In genomic region chr2:110131573-110131972, GRCm38 (mm10) we compare ENCODE assay signal across 24 mouse cellular contexts.
A peak's percentile ranks its signal among the peaks of the same experiment; 100 is the strongest.
DNase-seq lines count a peak whose midpoint lies in the region; ATAC-seq and TF ChIP-seq lines count a peak whose summit lies in the region.
"Had no signal": no experiment of that assay in that cellular context is flagged by ENCODE, and none has a peak within 500 bp of the region (broad histone marks: within the 10 kb centered on the region; RNA-seq: fewer than 3 reads in every experiment).

No protein-coding gene starts in this region.

- peaks cover 35% of the 10 kb centered on the region for H3K4me1 ChIP-seq in limb, embryonic 12.5 days (replicated peaks)
- peaks cover 17% of the 10 kb centered on the region for H3K4me1 ChIP-seq in limb, embryonic 10.5 days
- peaks cover 3% of the 10 kb centered on the region; the same call in 1 of the 2 replicates for H3K4me1 ChIP-seq in intestine, embryonic 16.5 days (ENCODE audit: control insufficient read depth, insufficient read depth, low read length)
- H3K4me1 ChIP-seq in small intestine, adult 2 months (ENCODE audit: control insufficient read depth, insufficient read depth, insufficient read length, low read length): peaks cover 12% of the 10 kb centered on the region; the same call in 1 of the 2 replicates
- H3K4me1 ChIP-seq: embryonic facial prominence, embryonic 12.5 days; forebrain, embryonic 15.5 days; heart, embryonic 12.5 days; heart, embryonic 15.5 days; hindbrain, embryonic 10.5 days; hindbrain, embryonic 13.5 days had no signal

- ATAC-seq in limb, embryonic 12.5 days (ENCODE audit: insufficient number of reproducible peaks, insufficient read depth, low FRiP score, low TSS enrichment, low read depth): no peak
- peak; percentile 94 for ATAC-seq in intestine, embryonic 16.5 days
- no peak for ATAC-seq in megakaryocyte progenitor cell, adult 5-6 weeks (replicated peaks; ENCODE audit: poor library complexity)
- ATAC-seq: CD4-positive, CD25-positive, alpha-beta regulatory T cell, adult 4 months; forebrain, embryonic 15.5 days had no signal

- no peak for TF ChIP-seq CTCF in small intestine, adult 2 months (IDR thresholded peaks at IDR 0.05; ENCODE audit: extremely low read depth, insufficient read length, insufficient replicate concordance, low read depth, low read length)

- WGBS in limb, embryonic 12.5 days: 23% methylated on average over 2 of the region's 2 CpGs
- 16% methylated on average over 2 of the region's 2 CpGs for WGBS in limb, embryonic 10.5 days
- 15% methylated on average over 2 of the region's 2 CpGs for WGBS in intestine, embryonic 16.5 days
- 13% methylated on average over 2 of the region's 2 CpGs for WGBS in small intestine, adult 2 months

- no peaks in the 10 kb centered on the region for H3K36me3 ChIP-seq in limb, embryonic 12.5 days
- no peaks in the 10 kb centered on the region for H3K36me3 ChIP-seq in limb, embryonic 10.5 days
- no peaks in the 10 kb centered on the region for H3K36me3 ChIP-seq in intestine, embryonic 16.5 days (ENCODE audit: control insufficient read depth, insufficient read depth, low read length)
- H3K36me3 ChIP-seq in small intestine, adult 2 months (ENCODE audit: control insufficient read depth, insufficient read depth, low read length): no peaks in the 10 kb centered on the region
- H3K36me3 ChIP-seq: embryonic facial prominence, embryonic 12.5 days; embryonic facial prominence, embryonic 15.5 days; forebrain, embryonic 15.5 days; heart, embryonic 12.5 days; heart, embryonic 15.5 days; hindbrain, embryonic 10.5 days; hindbrain, embryonic 13.5 days had no signal

- peak overlapping the region; percentile 51; the same call in 1 of the 2 replicates for H3K27ac ChIP-seq in limb, embryonic 12.5 days
- H3K27ac ChIP-seq in limb, embryonic 10.5 days: no peak overlapping the region
- H3K27ac ChIP-seq in intestine, embryonic 16.5 days (ENCODE audit: low read length): peak overlapping the region; percentile 24; the same call in 1 of the 2 replicates
- peak overlapping the region; percentile 80 for H3K27ac ChIP-seq in small intestine, adult 2 months (ENCODE audit: insufficient read depth, low read depth, low read length)
- H3K27ac ChIP-seq: embryonic facial prominence, embryonic 12.5 days; embryonic facial prominence, embryonic 15.5 days; forebrain, embryonic 15.5 days; heart, embryonic 15.5 days; hindbrain, embryonic 10.5 days; hindbrain, embryonic 13.5 days had no signal

- H3K4me2 ChIP-seq in limb, embryonic 12.5 days: no peak overlapping the region
- H3K4me2 ChIP-seq in intestine, embryonic 16.5 days (ENCODE audit: low read depth, low read length): no peak overlapping the region
- H3K4me2 ChIP-seq: embryonic facial prominence, embryonic 12.5 days; embryonic facial prominence, embryonic 15.5 days; forebrain, embryonic 15.5 days; heart, embryonic 12.5 days; heart, embryonic 15.5 days; hindbrain, embryonic 13.5 days had no signal

- no peak overlapping the region for H3K9ac ChIP-seq in limb, embryonic 12.5 days (replicated peaks)
- no peak overlapping the region for H3K9ac ChIP-seq in intestine, embryonic 16.5 days (ENCODE audit: low read depth, low read length)
- H3K9ac ChIP-seq: embryonic facial prominence, embryonic 12.5 days; embryonic facial prominence, embryonic 15.5 days; forebrain, embryonic 15.5 days; heart, embryonic 12.5 days; heart, embryonic 15.5 days; hindbrain, embryonic 13.5 days had no signal

- TF ChIP-seq POLR2A in small intestine, adult 2 months (IDR thresholded peaks at IDR 0.05; ENCODE audit: low read depth, low read length): no peak

- DNase-seq in limb, embryonic 10.5 days (ENCODE audit: low spot score): no peak
- DNase-seq in layer of hippocampus, postnatal 25 days (ENCODE audit: extremely low spot score in 1 of 2, low spot score in 1 of 2): no peak
- DNase-seq: adrenal gland, adult 2 months; adrenal gland, postnatal 14 days; cerebellum, adult 11 months; cerebellum, adult 2 months; cerebellum, adult 9-11 months; cerebellum, postnatal 25 days; gastrocnemius, postnatal 25 days; heart, adult 18-20 months; heart, postnatal 10 days; heart, postnatal 36 days had no signal

- H3K4me3 ChIP-seq in limb, embryonic 12.5 days (replicated peaks): no peak overlapping the region
- H3K4me3 ChIP-seq in limb, embryonic 10.5 days: no peak overlapping the region
- no peak overlapping the region for H3K4me3 ChIP-seq in intestine, embryonic 16.5 days (ENCODE audit: low read length)
- H3K4me3 ChIP-seq in small intestine, adult 2 months (ENCODE audit: low read depth, low read length): no peak overlapping the region
- H3K4me3 ChIP-seq: embryonic facial prominence, embryonic 12.5 days; embryonic facial prominence, embryonic 15.5 days; forebrain, embryonic 15.5 days; heart, embryonic 12.5 days; heart, embryonic 15.5 days; hindbrain, embryonic 10.5 days; hindbrain, embryonic 13.5 days had no signal

- no peaks in the 10 kb centered on the region for H3K27me3 ChIP-seq in limb, embryonic 12.5 days
- H3K27me3 ChIP-seq in limb, embryonic 10.5 days (ENCODE audit: low read depth, poor library complexity, severe bottlenecking): no peaks in the 10 kb centered on the region
- H3K27me3 ChIP-seq in intestine, embryonic 16.5 days (replicated peaks; ENCODE audit: control insufficient read depth, insufficient read depth, low read length): no peaks in the 10 kb centered on the region
- no peaks in the 10 kb centered on the region for H3K27me3 ChIP-seq in small intestine, adult 2 months (ENCODE audit: control insufficient read depth, insufficient read depth, low read length)
- H3K27me3 ChIP-seq: embryonic facial prominence, embryonic 12.5 days; embryonic facial prominence, embryonic 15.5 days; forebrain, embryonic 15.5 days; heart, embryonic 12.5 days; heart, embryonic 15.5 days; hindbrain, embryonic 13.5 days had no signal

- H3K9me3 ChIP-seq in limb, embryonic 12.5 days: no peaks in the 10 kb centered on the region
- H3K9me3 ChIP-seq in limb, embryonic 10.5 days (replicated peaks): no peaks in the 10 kb centered on the region
- H3K9me3 ChIP-seq in intestine, embryonic 16.5 days (ENCODE audit: control insufficient read depth, low read length): no peaks in the 10 kb centered on the region
- H3K9me3 ChIP-seq: embryonic facial prominence, embryonic 12.5 days; embryonic facial prominence, embryonic 15.5 days; forebrain, embryonic 15.5 days; heart, embryonic 12.5 days; heart, embryonic 15.5 days; hindbrain, embryonic 10.5 days; hindbrain, embryonic 13.5 days had no signal
